Mouse (Mus musculus) heart, embryonic 14.5 days (tissue): ENCODE measurements around the gene Hsd17b12. TPM values are rescaled to one million over a fixed set of nuclear protein-coding genes. Genes with fewer than 3 reads are reported as not detected.

Experiments
- ATAC-seq: fragments of 200-750 bp; cut with Nextera tagmentation; 2 replicates; pipeline ENCODE4 v1.8.0; 2017; ENCODE audit warnings: low read depth, moderate TSS enrichment; ENCODE audit not compliant: insufficient number of reproducible peaks, insufficient read depth, low FRiP score
- H3K27ac ChIP-seq, 2 experiments: fragments of 200-500 bp in 1 of 2; fragments of 300-500 bp in 1 of 2; sonication (generic) in 1 of 2; replicated peaks in 1 of 2; 2 replicates each; pipeline ENCODE4 v1.5.1; 2012 to 2014; ENCODE audit warnings: low read depth in 2 of 2, low read length in 2 of 2, control low read depth in 1 of 2, mild to moderate bottlenecking in 1 of 2, mixed read lengths in 1 of 2; ENCODE audit not compliant: control insufficient read depth in 1 of 2, insufficient read depth in 1 of 2
- H3K27me3 ChIP-seq: fragments of 300-500 bp; sonication (generic); 2 replicates; pipeline ENCODE4 v1.6.1; 2014; ENCODE audit warnings: mild to moderate bottlenecking, low read length, control low read depth; ENCODE audit not compliant: control insufficient read depth, insufficient read depth
- H3K36me3 ChIP-seq: fragments of 300-500 bp; sonication (generic); 2 replicates; pipeline ENCODE4 v1.6.1; 2014; ENCODE audit warnings: mild to moderate bottlenecking, control low read depth, low read length, mixed read lengths; ENCODE audit not compliant: control insufficient read depth, insufficient read depth
- H3K4me1 ChIP-seq, 2 experiments: fragments of 200-500 bp in 1 of 2; fragments of 300-500 bp in 1 of 2; sonication (generic) in 1 of 2; 2 replicates each; pipeline ENCODE4 v1.6.1; 2012 to 2014; ENCODE audit warnings: low read length in 2 of 2, control low read depth in 1 of 2, mixed read lengths in 1 of 2; ENCODE audit not compliant: control insufficient read depth in 2 of 2, insufficient read depth in 2 of 2
- H3K4me2 ChIP-seq: fragments of 300-500 bp; sonication (generic); 2 replicates; pipeline ENCODE4 v1.6.1; 2014; ENCODE audit warnings: mild to moderate bottlenecking, low read length
- H3K4me3 ChIP-seq, 2 experiments: fragments of 200-500 bp in 1 of 2; fragments of 300-500 bp in 1 of 2; sonication (generic) in 1 of 2; 2 replicates each; pipeline ENCODE4 v1.5.1; 2012 to 2014; ENCODE audit warnings: low read length in 2 of 2, mild to moderate bottlenecking in 2 of 2, control low read depth in 1 of 2, low read depth in 1 of 2, moderate library complexity in 1 of 2; ENCODE audit not compliant: control insufficient read depth in 1 of 2, insufficient read depth in 1 of 2
- H3K9ac ChIP-seq: fragments of 300-500 bp; sonication (generic); 2 replicates; pipeline ENCODE4 v1.6.1; 2014; ENCODE audit warnings: mild to moderate bottlenecking, low read length
- H3K9me3 ChIP-seq: fragments of 300-500 bp; sonication (generic); 2 replicates; pipeline ENCODE4 v1.6.1; 2016; ENCODE audit warnings: low read length, control low read depth; ENCODE audit not compliant: control insufficient read depth
- WGBS: fragments of 180-500 bp; shearing (Covaris S2); extraction: QIAGEN DNeasy Blood & Tissue Kit; methylation state at CpG from one replicate; pipeline ENCODE4 v1.1.7; 2014; 5-methylcytosine and 5-hydroxymethylcytosine counted together
- polyA plus RNA-seq: library from polyadenylated mRNA; unstranded; fragments of >200 nt; fragmentation: Nextera tagmentation; extraction: Ambion mirVana; gene quantifications from 2 replicates; pipeline ENCODE4 v1.2.1, GENCODE M21; 2014

Hsd17b12 gene
- polyA plus RNA-seq, 1 experiment from 2014 or later: 61.5 TPM

DNA sequence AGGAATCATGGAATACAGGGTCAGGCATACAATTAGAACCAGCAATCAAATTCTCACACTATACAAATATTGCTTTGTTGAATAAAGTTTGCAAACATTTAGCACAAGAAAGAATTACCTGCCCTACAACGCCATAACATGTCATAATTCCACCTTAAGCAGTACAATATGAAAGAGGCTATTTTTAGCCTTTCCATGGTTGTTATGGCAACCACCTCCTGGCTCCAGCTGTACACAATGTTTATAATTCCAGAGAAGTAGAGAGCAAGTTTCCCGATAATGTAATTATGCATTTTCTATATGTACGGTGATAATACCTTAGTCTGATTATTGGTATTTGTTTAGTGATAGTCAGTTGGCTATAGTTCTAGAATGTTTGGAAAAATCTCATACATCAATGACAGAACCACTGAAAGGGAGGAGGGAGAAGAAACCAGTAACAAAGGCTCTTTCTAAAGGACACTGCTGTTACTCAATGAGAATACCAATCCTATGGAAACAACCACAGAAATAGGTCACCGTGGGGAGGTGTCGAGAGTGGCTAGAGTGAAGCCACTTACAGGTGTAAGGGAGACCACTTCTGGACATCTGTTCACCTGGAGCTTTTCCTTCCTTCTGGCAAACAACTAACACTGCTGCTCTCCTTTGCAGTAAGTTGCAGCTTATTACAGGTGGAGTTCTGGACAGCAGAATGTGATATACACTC is 108.1 kb downstream of the Hsd17b12 start:
- no peak for ATAC-seq
- Histone ChIP-seq H3K9ac (no peak overlapping the region), H3K27me3 (no peaks in the 10 kb centered on the region), H3K27ac (no peak overlapping the region), H3K4me3 (no peak overlapping the region), H3K9me3 (no peaks in the 10 kb centered on the region), H3K4me1 (peaks cover 8 to 32% of the 10 kb centered on the region in 2 experiments; a peak in 3 of 4 replicates), H3K36me3 (no peaks in the 10 kb centered on the region), H3K4me2 (no peak overlapping the region)
- WGBS: 69% methylated on average over 5 of the region's 5 CpGs

DNA sequence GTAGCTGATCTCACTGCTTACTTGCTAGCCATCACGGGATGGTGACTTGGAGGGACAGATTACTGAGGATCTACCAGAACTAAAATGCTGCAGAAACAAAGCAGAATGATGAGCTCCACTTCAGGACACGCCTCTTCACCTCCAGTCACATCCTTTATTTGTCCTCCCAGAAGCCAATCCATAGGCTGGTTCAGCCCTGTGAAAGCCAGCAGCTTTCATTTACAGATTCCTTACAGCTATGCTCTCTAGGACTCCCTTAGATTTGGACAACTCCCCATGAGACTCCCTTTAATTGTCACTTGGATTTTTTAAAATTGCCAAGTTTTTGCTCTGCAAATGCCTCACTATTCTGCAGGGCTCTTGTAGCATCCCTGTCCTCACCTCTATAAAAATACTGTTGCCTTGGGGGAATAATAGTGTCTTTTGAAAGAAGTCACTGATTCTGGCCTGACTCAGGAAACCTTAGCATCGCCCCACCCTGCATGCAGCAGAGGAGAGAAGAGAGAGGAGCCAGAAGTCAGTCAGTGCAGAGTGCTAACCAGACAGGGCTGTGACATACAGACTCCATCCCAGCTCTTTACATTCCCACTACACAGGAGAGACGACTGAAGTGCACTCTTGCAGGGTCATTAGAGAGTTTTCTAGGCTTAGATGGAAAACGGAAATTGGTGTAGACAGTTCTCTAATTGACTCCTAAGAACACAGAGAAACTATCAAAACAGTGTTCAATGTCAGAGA is 108.9 kb downstream of the Hsd17b12 start:
- H3K27ac ChIP-seq: no peak overlapping the region
- ATAC-seq: no peak
- H3K9ac ChIP-seq: no peak overlapping the region
- H3K4me1 ChIP-seq: peaks cover 11 to 38% of the 10 kb centered on the region in 2 experiments
- H3K9me3 ChIP-seq: no peaks in the 10 kb centered on the region
- WGBS: 65% methylated on average over 5 of the region's 5 CpGs
- H3K4me2 ChIP-seq: no peak overlapping the region
- H3K36me3 ChIP-seq: no peaks in the 10 kb centered on the region
- H3K27me3 ChIP-seq: no peaks in the 10 kb centered on the region
- no peak overlapping the region for H3K4me3 ChIP-seq

- WGBS: 62% methylated on average over 1 of the region's 1 CpGs
- peaks cover 11 to 38% of the 10 kb centered on the region in 2 experiments for H3K4me1 ChIP-seq
- no peaks in the 10 kb centered on the region for H3K36me3 ChIP-seq
- H3K9ac ChIP-seq: no peak overlapping the region
- ATAC-seq: no peak
- H3K9me3 ChIP-seq: no peaks in the 10 kb centered on the region
- H3K4me3 ChIP-seq: no peak overlapping the region
- no peak overlapping the region for H3K4me2 ChIP-seq
- no peak overlapping the region for H3K27ac ChIP-seq
- no peaks in the 10 kb centered on the region for H3K27me3 ChIP-seq
These were observed 109.5 kb downstream of the Hsd17b12 start for GRCm38 (mm10) chr2:94048271-94048670.

GRCm38 (mm10) chr2:94045411-94046090 is 112.2 kb downstream of the Hsd17b12 start:
- Histone ChIP-seq H3K4me1 (peaks cover 11 to 38% of the 10 kb centered on the region in 2 experiments), H3K36me3 (no peaks in the 10 kb centered on the region), H3K9me3 (no peaks in the 10 kb centered on the region), H3K4me2 (peak overlapping the region; percentile 48), H3K4me3 (no peak overlapping the region), H3K9ac (0 out of 2 replicates have a peak overlapping the region, but pooled peaks have one; percentile 38), H3K27ac (peak overlapping the region; percentile 78 to 83), H3K27me3 (no peaks in the 10 kb centered on the region)
- WGBS: 9% methylated on average over 6 of the region's 6 CpGs
- ATAC-seq: no peak; the same call in 1 of the 2 replicates

DNA sequence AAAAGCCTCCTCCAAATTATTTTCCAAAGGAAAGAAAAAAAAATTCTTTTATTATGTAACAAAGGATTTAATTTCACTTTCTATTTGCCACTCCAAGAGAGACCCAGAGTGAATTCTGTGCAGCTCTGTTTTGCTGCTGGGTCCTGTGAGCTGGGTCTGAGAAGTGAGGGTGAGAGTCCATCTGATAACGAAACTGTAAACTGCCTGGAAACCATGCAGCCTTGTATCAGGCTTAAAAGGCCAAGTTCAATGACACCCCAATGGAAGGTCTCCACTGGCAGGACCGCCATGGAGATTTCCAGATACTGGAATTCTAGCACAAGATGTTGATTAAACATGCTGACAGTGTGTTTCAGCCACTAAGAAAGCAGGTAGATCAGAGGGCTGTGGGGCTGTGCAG is 113.6 kb downstream of the Hsd17b12 start:
- Histone ChIP-seq H3K27ac (no peak overlapping the region), H3K4me3 (no peak overlapping the region), H3K4me2 (no peak overlapping the region), H3K9ac (no peak overlapping the region), H3K9me3 (no peaks in the 10 kb centered on the region), H3K27me3 (no peaks in the 10 kb centered on the region), H3K4me1 (peaks cover 11 to 29% of the 10 kb centered on the region in 2 experiments), H3K36me3 (no peaks in the 10 kb centered on the region)
- 70% methylated on average over 2 of the region's 2 CpGs for WGBS
- ATAC-seq: no peak

GRCm38 (mm10) chr2:94043662-94044061 is 114.1 kb downstream of the Hsd17b12 start:
- H3K9me3 ChIP-seq: no peaks in the 10 kb centered on the region
- no peak for ATAC-seq
- H3K9ac ChIP-seq: no peak overlapping the region
- no peak overlapping the region for H3K4me2 ChIP-seq
- H3K4me1 ChIP-seq: peaks cover 12 to 28% of the 10 kb centered on the region in 2 experiments
- 70% methylated on average over 5 of the region's 5 CpGs for WGBS
- H3K27ac ChIP-seq: no peak overlapping the region
- H3K27me3 ChIP-seq: no peaks in the 10 kb centered on the region
- H3K36me3 ChIP-seq: no peaks in the 10 kb centered on the region
- H3K4me3 ChIP-seq: no peak overlapping the region

DNA sequence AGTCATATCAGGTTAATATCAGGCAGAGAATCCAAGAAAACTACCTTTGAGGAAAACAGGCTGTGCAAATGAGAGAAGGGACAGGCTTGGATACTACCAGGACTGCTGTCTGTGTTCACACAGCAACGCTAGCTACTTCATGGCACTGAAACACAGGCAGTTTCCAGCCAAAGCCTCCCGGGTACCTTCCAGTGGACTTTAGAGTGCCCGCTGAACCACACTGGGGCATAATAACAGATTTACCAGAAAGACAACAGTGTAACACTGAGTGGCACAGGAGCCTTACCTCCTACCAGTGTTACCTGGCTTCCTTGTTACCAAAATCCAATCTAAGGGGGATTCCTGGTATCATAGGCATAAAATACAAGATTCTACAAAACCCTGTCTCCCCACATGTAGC is 115.3 kb downstream of the Hsd17b12 start:
- Histone ChIP-seq H3K9ac (no peak overlapping the region), H3K4me1 (peaks cover 12 to 32% of the 10 kb centered on the region in 2 experiments), H3K4me3 (no peak overlapping the region), H3K36me3 (no peaks in the 10 kb centered on the region), H3K9me3 (no peaks in the 10 kb centered on the region), H3K27ac (no peak overlapping the region), H3K4me2 (no peak overlapping the region), H3K27me3 (no peaks in the 10 kb centered on the region)
- no peak for ATAC-seq
- WGBS: 93% methylated on average over 3 of the region's 3 CpGs
